Mouse (Mus musculus) Muller cell, postnatal 12 days (primary cell): ENCODE measurements around the gene Wap.

Experiments
- DNase-seq: peaks from one replicate; pipeline ENCODE4 v3.0.0-alpha.2; 2015; ENCODE audit errors: inconsistent ontology term

Wap gene

DNA sequence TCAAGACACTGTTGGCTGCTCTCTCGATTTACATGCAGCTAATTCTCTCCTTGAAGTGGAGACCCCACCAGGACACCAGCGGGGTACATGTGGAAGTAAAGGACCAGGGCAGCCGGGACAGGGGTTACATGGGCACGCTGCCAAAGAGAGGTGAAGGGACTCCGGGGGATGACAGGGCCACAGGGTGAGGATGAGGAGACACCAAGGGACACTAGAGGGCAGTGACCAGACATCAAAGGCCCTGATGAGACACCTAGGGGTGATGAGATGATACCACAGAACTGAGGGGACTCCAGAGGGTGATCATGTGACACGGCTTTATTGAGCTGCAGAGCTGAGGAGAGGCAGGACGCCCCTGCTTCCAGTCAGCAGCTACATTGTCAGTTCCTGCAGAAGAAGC is 40.9 kb downstream of the Wap start:
- DNase-seq: no peak

DNA sequence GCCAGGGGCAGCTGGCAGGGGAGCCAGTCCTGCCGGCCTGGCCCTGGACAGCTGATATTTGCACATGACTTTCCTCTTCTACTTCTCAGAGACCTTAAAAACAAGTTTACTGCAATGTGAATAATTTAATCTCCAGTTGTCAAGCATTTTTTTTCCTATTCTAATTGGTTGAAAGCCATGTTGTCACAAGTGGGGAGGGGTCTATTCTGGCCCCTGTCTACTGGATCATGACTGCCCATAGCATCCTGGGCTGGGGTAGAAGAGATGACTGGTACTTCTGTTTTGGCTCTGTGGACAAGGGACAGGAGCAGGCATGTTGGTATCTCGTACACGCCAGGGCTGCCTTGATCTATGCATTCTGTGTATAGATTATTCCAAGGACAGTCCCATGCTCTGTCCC is 41.8 kb downstream of the Wap start:
- DNase-seq: no peak

DNA sequence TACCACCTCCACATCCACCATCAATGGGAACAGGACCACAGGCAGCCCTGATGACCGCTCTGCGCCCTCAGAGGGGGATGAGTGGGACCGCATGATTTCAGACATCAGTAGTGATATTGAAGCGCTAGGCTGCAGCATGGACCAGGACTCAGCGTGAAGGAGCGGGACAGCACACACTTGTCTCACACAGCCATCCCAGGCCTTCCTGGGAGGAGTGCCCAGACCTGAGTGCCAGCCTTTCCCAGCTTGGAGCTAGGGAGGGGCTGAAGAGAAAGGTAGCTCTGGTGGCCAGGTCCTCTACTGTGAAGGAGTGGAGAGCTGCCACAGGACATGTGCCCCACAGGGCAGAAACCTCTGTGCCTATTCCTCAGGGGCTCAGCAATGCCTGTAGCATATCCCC is 42.2 kb downstream of the Wap start:
- no peak for DNase-seq

DNA sequence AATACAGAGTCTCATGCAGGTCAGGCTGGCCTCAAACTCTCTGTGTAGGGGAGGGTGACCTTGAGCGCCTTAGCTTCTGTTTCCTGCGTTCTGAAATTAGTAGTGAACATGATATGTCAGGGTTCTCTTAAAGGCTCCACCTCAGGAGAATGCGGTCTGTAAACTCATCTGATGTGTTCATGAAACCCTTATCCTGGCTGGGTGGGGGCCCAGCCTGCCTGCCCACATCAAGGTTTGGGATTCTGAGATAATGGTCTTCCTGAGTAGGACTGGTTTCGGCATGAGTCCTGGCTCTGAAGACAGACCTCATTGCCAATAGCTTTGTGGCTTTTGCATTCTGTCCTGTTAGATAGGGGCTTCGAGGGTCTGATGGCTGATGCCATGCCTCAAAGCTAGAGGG is 43.1 kb downstream of the Wap start:
- no peak for DNase-seq

DNA sequence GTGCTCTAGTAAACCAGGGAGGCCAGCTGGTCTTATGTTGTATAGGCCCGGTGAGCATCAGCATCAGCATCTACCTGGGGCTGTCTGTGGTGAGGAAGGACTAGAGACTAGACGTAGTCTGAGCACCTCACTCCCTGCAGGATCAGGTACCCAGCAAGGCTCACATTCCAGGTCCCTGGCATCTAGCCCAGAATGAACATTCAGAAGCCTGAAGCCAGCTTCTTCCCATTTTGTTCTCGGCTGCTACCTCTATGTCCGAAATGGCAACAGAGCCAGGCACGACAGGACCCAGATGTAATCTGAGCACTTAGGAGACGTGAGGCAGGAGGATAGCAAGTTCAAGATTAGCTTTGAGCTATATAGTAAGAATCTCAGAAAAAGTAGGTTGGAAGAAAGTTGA is 43.6 kb downstream of the Wap start:
- DNase-seq: no peak

DNA sequence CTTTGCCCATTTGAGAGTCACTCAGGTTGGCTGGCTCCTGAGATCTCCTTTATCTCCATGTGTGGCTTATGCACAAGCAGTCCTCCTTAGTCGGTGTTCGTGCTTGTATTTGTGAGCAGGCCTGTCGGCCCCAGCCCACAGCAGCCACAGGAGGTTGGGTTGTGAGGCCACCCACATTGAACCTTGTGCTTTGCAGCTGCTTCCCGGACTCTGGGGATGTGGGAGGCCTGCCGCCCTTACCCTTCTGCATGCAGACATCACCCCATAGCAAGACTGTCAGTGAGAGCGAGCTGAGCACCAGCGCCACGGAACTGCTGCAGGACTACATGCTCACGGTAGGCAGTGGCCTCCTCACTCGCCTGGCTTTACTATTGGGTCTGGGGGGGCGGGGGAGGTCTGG is 45.0 kb downstream of the Wap start:
- no peak for DNase-seq

DNA sequence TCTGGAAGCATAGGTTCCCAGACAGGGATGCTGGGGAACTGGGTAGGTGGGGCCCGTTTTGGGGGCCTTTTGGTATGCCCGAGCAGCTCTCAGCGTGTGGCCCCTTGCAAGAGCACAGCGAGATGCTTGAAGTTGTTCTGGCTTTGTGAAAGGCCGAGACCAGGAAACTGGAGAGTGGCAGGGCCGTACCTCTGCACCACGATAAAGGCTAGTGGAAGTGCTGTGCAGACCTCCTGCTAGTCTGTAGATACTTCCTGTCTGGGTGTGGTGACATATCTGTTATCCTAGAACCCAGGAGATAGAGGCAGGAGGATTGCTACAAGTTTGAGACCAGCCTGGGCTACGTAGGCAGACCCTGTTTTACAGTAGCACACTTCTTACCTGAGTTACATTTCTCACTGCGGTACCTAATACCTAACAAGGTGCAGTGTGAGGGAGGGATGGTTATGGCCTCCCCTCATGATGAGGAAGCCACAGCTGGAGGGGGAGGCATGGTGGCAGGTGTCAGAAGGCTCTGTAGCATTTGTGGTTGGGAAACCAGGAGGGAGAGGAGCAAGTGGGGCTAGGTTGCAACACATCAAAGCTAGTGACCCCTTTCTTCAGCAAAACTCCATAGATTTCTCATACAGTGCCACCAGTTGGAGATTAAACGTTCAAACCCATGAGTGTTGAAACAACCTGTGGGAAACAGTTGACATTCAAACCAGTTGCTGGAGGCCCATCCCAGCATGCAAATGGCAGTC is 47.3 kb downstream of the Wap start:
- DNase-seq: no peak

DNA sequence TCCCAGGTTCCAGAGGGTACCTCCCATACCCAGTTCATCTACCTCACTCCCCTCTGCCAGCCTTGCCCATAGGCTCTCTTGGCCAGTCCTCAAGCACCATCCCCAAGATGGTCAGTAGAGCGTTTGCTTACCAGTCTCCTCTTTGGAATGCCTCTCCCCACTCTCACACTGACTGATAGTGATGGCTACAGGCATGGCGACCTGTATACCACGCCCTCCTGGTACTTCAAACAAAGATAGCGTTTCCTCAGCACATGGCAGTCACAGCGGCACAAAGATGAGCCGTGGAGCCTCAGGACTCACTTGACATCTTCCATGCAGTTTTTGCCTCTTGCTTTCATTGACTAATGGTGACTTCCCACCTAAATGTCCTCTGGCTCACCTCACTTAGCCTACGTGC is 48.6 kb downstream of the Wap start:
- DNase-seq: no peak

DNA sequence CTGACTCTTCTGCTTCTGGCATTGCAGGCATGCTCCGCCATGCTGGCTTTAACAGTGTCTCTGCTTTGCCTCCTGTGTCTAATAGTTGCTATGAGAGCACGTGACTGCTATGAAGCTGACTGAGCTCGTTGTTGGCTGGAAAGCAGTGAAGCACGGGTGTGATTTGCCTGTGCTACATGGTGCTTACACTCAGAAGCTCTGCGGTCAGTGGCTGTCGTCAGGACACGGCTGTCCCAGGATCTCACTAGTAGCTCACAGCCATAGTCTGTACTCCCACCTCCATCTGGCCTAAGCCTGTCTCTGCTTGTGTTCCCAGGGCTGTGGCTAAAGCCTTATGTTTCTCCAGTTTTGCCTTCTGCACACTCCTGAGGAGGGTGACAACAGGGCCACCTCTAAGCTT is 50.1 kb downstream of the Wap start:
- DNase-seq: no peak

DNA sequence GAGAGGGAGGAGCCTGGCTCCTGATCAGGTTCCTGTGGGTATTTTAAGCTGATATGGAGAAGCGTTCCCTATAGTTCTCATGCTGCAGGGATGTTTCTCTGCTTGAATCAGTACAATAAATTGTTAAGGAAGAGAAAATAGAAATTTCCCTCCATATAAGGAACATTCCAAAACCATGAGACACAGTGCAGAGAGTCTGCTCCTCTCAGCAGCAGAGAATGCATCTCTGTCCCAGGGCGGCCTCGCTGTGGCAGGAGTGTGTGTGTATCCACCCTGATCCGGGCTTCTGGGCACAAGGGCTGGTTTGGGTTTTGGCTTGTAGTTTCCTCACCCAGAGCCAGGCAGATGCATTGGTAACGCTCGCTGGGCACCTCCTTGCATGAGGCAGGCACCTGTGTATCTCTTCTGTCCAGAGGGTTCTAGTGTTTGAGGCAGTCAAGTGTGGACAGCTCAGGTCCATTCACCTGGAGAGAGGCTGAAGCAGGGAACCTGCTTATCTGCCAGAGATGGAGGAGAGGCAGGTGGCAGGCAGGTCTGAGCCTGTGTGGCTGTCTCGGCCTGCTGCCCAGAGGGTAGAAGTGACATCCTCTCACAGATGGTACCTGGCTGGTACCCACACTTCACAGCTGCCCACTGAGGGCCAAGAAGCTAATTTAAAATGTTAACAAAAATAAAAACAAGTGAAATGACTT is 51.0 kb downstream of the Wap start:
- DNase-seq: peak; percentile 70

DNA sequence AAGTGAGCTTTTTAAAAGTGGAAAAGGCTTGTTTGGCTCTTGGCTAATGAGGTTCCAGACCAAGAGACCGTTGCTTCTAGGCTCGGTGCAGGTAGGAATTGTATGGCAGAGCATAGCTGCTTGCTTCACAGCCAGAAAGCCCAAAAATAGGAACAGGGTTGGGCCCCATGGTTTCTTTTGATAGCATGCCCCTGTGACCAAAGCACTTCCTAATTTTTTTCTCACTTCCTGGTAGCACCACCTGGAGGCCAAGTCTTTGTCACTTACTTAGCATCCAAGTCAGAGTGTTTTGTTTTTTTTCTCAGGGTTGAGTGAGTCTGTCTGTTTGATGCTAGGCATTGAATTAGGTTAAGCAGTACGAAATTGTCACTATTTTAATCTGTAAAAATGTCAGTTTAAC is 51.8 kb downstream of the Wap start:
- no peak for DNase-seq

DNA sequence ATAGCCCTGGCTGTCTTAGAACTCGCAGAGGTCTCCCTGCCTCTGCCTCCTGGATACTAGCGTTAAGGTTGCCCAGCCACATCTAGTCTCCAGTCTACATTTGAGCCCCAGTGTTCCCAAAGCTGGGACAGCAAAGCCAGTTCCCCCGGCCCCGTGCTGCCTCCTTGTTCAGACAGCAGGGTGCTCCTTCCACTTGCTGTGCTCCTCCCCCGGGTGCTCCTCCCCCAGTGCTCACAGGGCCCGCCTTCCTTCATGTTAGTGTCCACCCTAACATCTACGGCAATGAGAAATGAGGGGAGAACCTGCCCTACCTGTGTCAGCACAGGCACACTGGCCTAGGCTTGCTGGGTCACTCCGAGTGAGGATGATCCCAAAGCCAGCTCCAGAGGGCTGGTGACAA is 52.7 kb downstream of the Wap start:
- no peak for DNase-seq
